Comparison of ENCODE assay signal across 14 mouse cellular contexts in the genomic region with DNA sequence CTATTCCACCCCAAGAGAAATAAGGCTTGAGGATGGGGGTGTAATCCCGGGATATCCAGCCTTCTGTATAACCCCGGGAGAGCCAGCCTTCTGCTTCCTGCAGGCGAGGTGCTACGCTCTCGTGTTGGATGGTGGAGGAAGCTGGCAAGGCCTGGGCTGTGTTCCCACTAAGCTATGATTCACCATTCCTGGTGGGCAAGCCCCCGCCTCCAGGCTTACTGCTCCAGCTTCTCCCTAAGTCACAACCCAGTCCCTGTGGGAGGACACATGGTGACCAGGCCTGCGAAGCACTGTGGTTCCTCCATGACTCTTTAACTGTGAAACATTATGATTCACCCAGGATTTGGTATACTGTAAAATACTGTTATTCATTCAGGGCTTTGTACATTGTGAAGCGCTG.
DNase-seq lines count a peak whose midpoint lies in the region; ATAC-seq lines count a peak whose summit lies in the region.
"Had no signal": no experiment of that assay in that cellular context is flagged by ENCODE, and none has a peak within 500 bp of the region (broad histone marks: within the 10 kb centered on the region; RNA-seq: fewer than 3 reads in every experiment).

No protein-coding gene starts in this region.

- no peak overlapping the region for H3K4me2 ChIP-seq in forebrain, embryonic 14.5 days (ENCODE audit: low read length)
- H3K4me2 ChIP-seq: limb, embryonic 15.5 days; midbrain, embryonic 11.5 days had no signal

- peak; percentile 81 for DNase-seq in heart, adult 11 months
- no peak for DNase-seq in heart, embryonic 10.5 days (ENCODE audit: low spot score)
- peak; percentile 58 to 67 for DNase-seq in right cerebral cortex, adult 2 months (ENCODE audit: low spot score in 2 of 2)
- no peak for DNase-seq in right cerebral cortex, postnatal 10 days (ENCODE audit: low spot score in 2 of 2)
- DNase-seq in left cerebral cortex, postnatal 36 days (ENCODE audit: low spot score in 2 of 2), result peak; percentile 49 to 76
- DNase-seq in forebrain, embryonic 10.5 days (ENCODE audit: extremely low spot score, low spot score), result no peak
- no peak for DNase-seq in forebrain, embryonic 14.5 days (ENCODE audit: low spot score)
- DNase-seq: adrenal gland, postnatal 25 days; cerebellum, postnatal 10 days; kidney, adult 8-10 months; kidney, postnatal 4 days; liver, postnatal 0 days had no signal

- H3K9ac ChIP-seq in forebrain, embryonic 14.5 days (ENCODE audit: low read length), result no peak overlapping the region
- H3K9ac ChIP-seq: limb, embryonic 15.5 days; liver, postnatal 0 days had no signal

- no peak for ATAC-seq in forebrain, embryonic 14.5 days
- ATAC-seq: liver, postnatal 0 days had no signal

- intact Hi-C loops in left cerebral cortex, postnatal 36 days (cut with DNase I), result no loop called here

- H3K9me3 ChIP-seq in heart, embryonic 10.5 days, result no peaks in the 10 kb centered on the region
- no peaks in the 10 kb centered on the region for H3K9me3 ChIP-seq in forebrain, embryonic 10.5 days
- H3K9me3 ChIP-seq in forebrain, embryonic 14.5 days (replicated peaks; ENCODE audit: control insufficient read depth, low read length), result no peaks in the 10 kb centered on the region
- H3K9me3 ChIP-seq: limb, embryonic 15.5 days had no signal

- peaks cover 37% of the 10 kb centered on the region for H3K27me3 ChIP-seq in heart, embryonic 10.5 days (ENCODE audit: insufficient read depth, poor library complexity, severe bottlenecking)
- no peaks in the 10 kb centered on the region for H3K27me3 ChIP-seq in forebrain, embryonic 10.5 days (ENCODE audit: poor library complexity, severe bottlenecking)
- H3K27me3 ChIP-seq in forebrain, embryonic 14.5 days (replicated peaks; ENCODE audit: control insufficient read depth, insufficient read depth, low read length), result no peaks in the 10 kb centered on the region
- H3K27me3 ChIP-seq: limb, embryonic 15.5 days had no signal

- H3K4me1 ChIP-seq in heart, embryonic 10.5 days, result peaks cover 42% of the 10 kb centered on the region
- H3K4me1 ChIP-seq in forebrain, embryonic 10.5 days, result peaks cover 46% of the 10 kb centered on the region
- H3K4me1 ChIP-seq in forebrain, embryonic 14.5 days (ENCODE audit: control insufficient read depth, insufficient read depth, low read length), result peaks cover 7% of the 10 kb centered on the region

- H3K36me3 ChIP-seq in heart, embryonic 10.5 days, result no peaks in the 10 kb centered on the region
- H3K36me3 ChIP-seq in forebrain, embryonic 10.5 days (replicated peaks), result no peaks in the 10 kb centered on the region
- H3K36me3 ChIP-seq in forebrain, embryonic 14.5 days (ENCODE audit: control insufficient read depth, insufficient read depth, low read length), result no peaks in the 10 kb centered on the region
- H3K36me3 ChIP-seq: limb, embryonic 15.5 days had no signal

- no peak overlapping the region for H3K4me3 ChIP-seq in heart, embryonic 10.5 days
- no peak overlapping the region for H3K4me3 ChIP-seq in forebrain, embryonic 10.5 days
- H3K4me3 ChIP-seq in forebrain, embryonic 14.5 days (ENCODE audit: low read depth, low read length), result no peak overlapping the region
- H3K4me3 ChIP-seq: limb, embryonic 15.5 days had no signal

- 85% methylated on average over 8 of the region's 8 CpGs for WGBS in heart, embryonic 10.5 days
- WGBS in forebrain, embryonic 10.5 days, result 92% methylated on average over 8 of the region's 8 CpGs
- 88% methylated on average over 8 of the region's 8 CpGs for WGBS in forebrain, embryonic 14.5 days

- H3K27ac ChIP-seq in heart, embryonic 10.5 days, result no peak overlapping the region
- H3K27ac ChIP-seq in forebrain, embryonic 10.5 days, result no peak overlapping the region
- no peak overlapping the region for H3K27ac ChIP-seq in forebrain, embryonic 14.5 days (ENCODE audit: low read depth, low read length)
- H3K27ac ChIP-seq: limb, embryonic 15.5 days had no signal

Comparison
In these comparisons a context has a peak if more than half of its experiments do, and no peak if none do; other contexts are left out.
1. DNase-seq: peak in heart, adult 11 months (single experiment), right cerebral cortex, adult 2 months (2 of 2) and left cerebral cortex, postnatal 36 days (2 of 2); none in heart, embryonic 10.5 days (single experiment), right cerebral cortex, postnatal 10 days (0 of 2), forebrain, embryonic 10.5 days (single experiment) and forebrain, embryonic 14.5 days (single experiment).